ENCODE assay signal across 9 mouse cellular contexts in genomic region chr19:34856021-34856651, GRCm38 (mm10). TPM values are rescaled to one million over a fixed set of nuclear protein-coding genes. Genes with fewer than 3 reads are reported as not detected.
A peak's percentile ranks its signal among the peaks of the same experiment; 100 is the strongest.
DNase-seq lines count a peak whose midpoint lies in the region; ATAC-seq and TF ChIP-seq lines count a peak whose summit lies in the region.
"Had no signal": no experiment of that assay in that cellular context is flagged by ENCODE, and none has a peak within 500 bp of the region (broad histone marks: within the 10 kb centered on the region; RNA-seq: fewer than 3 reads in every experiment).

No protein-coding gene starts in this region.

- peak; percentile 28; the same call in 1 of the 2 replicates for ATAC-seq in kidney, embryonic 16.5 days (ENCODE audit: low FRiP score, low TSS enrichment)
- ATAC-seq in heart, embryonic 15.5 days (replicated peaks; ENCODE audit: insufficient number of reproducible peaks, insufficient read depth, low FRiP score, low read depth) = peak; percentile 73
- ATAC-seq in neural tube, embryonic 15.5 days (ENCODE audit: low FRiP score) = peak; percentile 66

- H3K36me3 ChIP-seq in kidney, embryonic 16.5 days (ENCODE audit: insufficient read depth, low read length) = no peaks in the 10 kb centered on the region
- H3K36me3 ChIP-seq in testis, adult 2 months (ENCODE audit: control insufficient read depth, insufficient read depth, low read length) = no peaks in the 10 kb centered on the region
- no peaks in the 10 kb centered on the region for H3K36me3 ChIP-seq in heart, embryonic 15.5 days
- no peaks in the 10 kb centered on the region for H3K36me3 ChIP-seq in neural tube, embryonic 15.5 days

- H3K4me2 ChIP-seq in kidney, embryonic 16.5 days (replicated peaks; ENCODE audit: low read depth, low read length) = no peak overlapping the region
- H3K4me2 ChIP-seq in heart, embryonic 15.5 days = peak overlapping the region; percentile 45
- no peak overlapping the region for H3K4me2 ChIP-seq in neural tube, embryonic 15.5 days

- no peak overlapping the region for H3K9ac ChIP-seq in kidney, embryonic 16.5 days (replicated peaks; ENCODE audit: low read length)
- H3K9ac ChIP-seq in heart, embryonic 15.5 days = no peak overlapping the region
- H3K9ac ChIP-seq in neural tube, embryonic 15.5 days (replicated peaks) = no peak overlapping the region

- H3K9me3 ChIP-seq in kidney, embryonic 16.5 days (ENCODE audit: low read length) = no peaks in the 10 kb centered on the region
- H3K9me3 ChIP-seq in heart, embryonic 15.5 days (replicated peaks) = no peaks in the 10 kb centered on the region
- no peaks in the 10 kb centered on the region for H3K9me3 ChIP-seq in neural tube, embryonic 15.5 days (replicated peaks)

- 38% methylated on average over 12 of the region's 12 CpGs for WGBS in kidney, embryonic 16.5 days
- 24% methylated on average over 12 of the region's 12 CpGs for WGBS in heart, embryonic 15.5 days
- 57% methylated on average over 12 of the region's 12 CpGs for WGBS in neural tube, embryonic 15.5 days

- no peak for TF ChIP-seq POLR2A in testis, adult 2 months (IDR thresholded peaks at IDR 0.05; ENCODE audit: control insufficient read depth, low read depth, low read length)

- no peak for TF ChIP-seq CTCF in testis, adult 2 months (IDR thresholded peaks at IDR 0.05; ENCODE audit: control insufficient read depth, insufficient read depth, insufficient replicate concordance, low read depth, low read length)

- H3K4me1 ChIP-seq in kidney, embryonic 16.5 days (ENCODE audit: insufficient read depth, low read length) = peaks cover 29% of the 10 kb centered on the region
- no peaks in the 10 kb centered on the region; the same call in 1 of the 2 replicates for H3K4me1 ChIP-seq in testis, adult 2 months (ENCODE audit: control insufficient read depth, insufficient read depth, low read length)
- peaks cover 47% of the 10 kb centered on the region for H3K4me1 ChIP-seq in heart, embryonic 15.5 days (replicated peaks)
- H3K4me1 ChIP-seq in neural tube, embryonic 15.5 days = peaks cover 12% of the 10 kb centered on the region

- H3K27ac ChIP-seq in kidney, embryonic 16.5 days (ENCODE audit: low read length) = peak overlapping the region; percentile 13; the same call in 1 of the 2 replicates
- peak overlapping the region; percentile 60 for H3K27ac ChIP-seq in testis, adult 2 months (ENCODE audit: control insufficient read depth, insufficient read depth, low read depth, low read length)
- peak overlapping the region; percentile 83 for H3K27ac ChIP-seq in heart, embryonic 15.5 days
- H3K27ac ChIP-seq in neural tube, embryonic 15.5 days (replicated peaks) = no peak overlapping the region

- no peaks in the 10 kb centered on the region for H3K27me3 ChIP-seq in kidney, embryonic 16.5 days (ENCODE audit: insufficient read depth, low read length)
- H3K27me3 ChIP-seq in testis, adult 2 months (ENCODE audit: control insufficient read depth, insufficient read depth, low read length) = no peaks in the 10 kb centered on the region
- no peaks in the 10 kb centered on the region for H3K27me3 ChIP-seq in heart, embryonic 15.5 days
- no peaks in the 10 kb centered on the region for H3K27me3 ChIP-seq in neural tube, embryonic 15.5 days (replicated peaks)

- no peak for DNase-seq in kidney, adult 8-10 months
- DNase-seq in testis, postnatal 14 days (ENCODE audit: low spot score) = no peak
- DNase-seq in thymus, postnatal 10 days (ENCODE audit: low spot score in 2 of 2) = no peak
- no peak for DNase-seq in layer of hippocampus, adult 9-11 months
- DNase-seq: thymus, postnatal 4 days had no signal

- H3K4me3 ChIP-seq in kidney, embryonic 16.5 days (ENCODE audit: low read length) = no peak overlapping the region
- no peak overlapping the region for H3K4me3 ChIP-seq in testis, adult 2 months (ENCODE audit: control insufficient read depth, low read depth, low read length)
- H3K4me3 ChIP-seq in heart, embryonic 15.5 days = no peak overlapping the region
- H3K4me3 ChIP-seq in neural tube, embryonic 15.5 days (replicated peaks) = no peak overlapping the region

RNA-seq across cellular contexts. Expression of gene Pank1, which starts 23.1 kb away (rescaled TPM):
- polyA plus RNA-seq in kidney, embryonic 16.5 days (2015; fragmentation: Nextera tagmentation; extraction: Ambion mirVana) = 7.4 and 7.8 TPM in 2 replicates
- polyA plus RNA-seq in testis, adult 2 months (2012; rRNA removed) = 3.1 and 6.4 TPM in 2 replicates
- polyA plus RNA-seq in heart, embryonic 15.5 days (2015; fragmentation: Nextera tagmentation; extraction: Ambion mirVana) = 13.1 and 15.5 TPM in 2 replicates
- polyA plus RNA-seq in neural tube, embryonic 15.5 days (2015; fragmentation: Nextera tagmentation; extraction: Ambion mirVana) = 9.7 and 10.7 TPM in 2 replicates
